Mouse (Mus musculus) T-cell, adult 2 months (primary cell): ENCODE data around the gene Usp9x.

Experiments
- DNase-seq: peaks from one replicate; pipeline ENCODE4 v3.0.0; 2022; ENCODE audit warnings: low spot score

The Usp9x gene

GRCm38 (mm10) chrX:13071241-13071775, at the start of gene Usp9x:
TSS of gene Usp9x (plus strand) at chrX:13071498.
- DNase-seq: peak; percentile 85

- no peak for DNase-seq
These were observed 48.6 kb upstream of the Usp9x start for GRCm38 (mm10) chrX:13022547-13023310.

- DNase-seq: no peak
These were observed 46.6 kb upstream of the Usp9x start for GRCm38 (mm10) chrX:13024539-13025202.

- DNase-seq: no peak
These were observed 46.0 kb upstream of the Usp9x start for GRCm38 (mm10) chrX:13025286-13025685.

GRCm38 (mm10) chrX:13028156-13028555, 43.1 kb upstream of the Usp9x start:
- no peak for DNase-seq

GRCm38 (mm10) chrX:13029996-13030395, 41.3 kb upstream of the Usp9x start:
- DNase-seq: no peak

GRCm38 (mm10) chrX:13037085-13037484, 34.2 kb upstream of the Usp9x start:
- no peak for DNase-seq

GRCm38 (mm10) chrX:13039211-13039610, 32.1 kb upstream of the Usp9x start:
- DNase-seq: no peak

GRCm38 (mm10) chrX:13040391-13040790, 30.9 kb upstream of the Usp9x start:
- DNase-seq: no peak

GRCm38 (mm10) chrX:13041630-13042129, 29.6 kb upstream of the Usp9x start:
- DNase-seq: peak; percentile 97

- DNase-seq: no peak
These were observed 27.5 kb upstream of the Usp9x start for GRCm38 (mm10) chrX:13043780-13044179.

- no peak for DNase-seq
These were observed 26.6 kb upstream of the Usp9x start for GRCm38 (mm10) chrX:13044666-13045065.

- DNase-seq: no peak
These were observed 24.3 kb upstream of the Usp9x start for GRCm38 (mm10) chrX:13046893-13047435.

GRCm38 (mm10) chrX:13047631-13048345, 23.5 kb upstream of the Usp9x start:
- DNase-seq: no peak

GRCm38 (mm10) chrX:13054612-13055011, 16.7 kb upstream of the Usp9x start:
- DNase-seq: no peak

- DNase-seq: no peak
These were observed 9.3 kb upstream of the Usp9x start for GRCm38 (mm10) chrX:13061961-13062360.

GRCm38 (mm10) chrX:13064273-13064925, 6.9 kb upstream of the Usp9x start:
- DNase-seq: no peak

- DNase-seq: no peak
These were observed 1.1 kb upstream of the Usp9x start for GRCm38 (mm10) chrX:13070206-13070572.

- peak; percentile 80 for DNase-seq
These were observed 591 bp upstream of the Usp9x start for GRCm38 (mm10) chrX:13070573-13071240.

- DNase-seq: peak; percentile 80
These were observed 620 bp downstream of the Usp9x start for GRCm38 (mm10) chrX:13071776-13072460.
